Mouse (Mus musculus): ENCODE results near the gene Hist1h1a. TPM values are rescaled to one million over a fixed set of nuclear protein-coding genes. Genes with fewer than 3 reads are reported as not detected.

Gene Hist1h1a
- total RNA-seq, 2 experiments from 2014 or later, result 1.2 to 1.5 TPM

GRCm38 (mm10) chr13:23745381-23746161 lies 17.9 kb upstream of the Hist1h1a start, which contains the start of gene Hist1h3c:
Gene Hist1h3c, minus strand, starts transcription at chr13:23745602.
- peak within 1 kb of the TSS; percentile 95 for H3K27ac ChIP-seq
- no peak for TF ChIP-seq CTCF (IDR thresholded peaks at IDR 0.05)
- intact Hi-C loops (cut with DNase I), result loop anchor here (5.0 kb wide), 2 partner anchors 163 to 1703 kb away; partner anchors contain the start of genes Hist1h2ag, Hist1h2bj, Hist1h4d and Hist1h4i
- peak within 1 kb of the TSS; percentile 70 for H3K4me3 ChIP-seq
- peak; percentile 84 for DNase-seq

- peak within 1 kb of the TSS; percentile 70 for H3K4me3 ChIP-seq
- peak; percentile 72 for DNase-seq
- intact Hi-C loops (cut with DNase I), result loop anchor here (5.0 kb wide), 2 partner anchors 164 to 1704 kb away; partner anchors contain the start of genes Hist1h2ag, Hist1h2bj, Hist1h4d and Hist1h4i
- TF ChIP-seq CTCF (IDR thresholded peaks at IDR 0.05), result 0 out of 2 replicates have a peak, but pooled peaks have one; percentile 23
- peak within 1 kb of the TSS; percentile 95 for H3K27ac ChIP-seq
Observed at GRCm38 (mm10) chr13:23746201-23747080, 17.0 kb upstream of the Hist1h1a start, which contains the start of gene Hist1h2bb. Gene Hist1h2bb, plus strand, starts transcription at chr13:23746734.

GRCm38 (mm10) chr13:23747081-23747891 lies 16.2 kb upstream of the Hist1h1a start:
- TF ChIP-seq CTCF (IDR thresholded peaks at IDR 0.05), result no peak
- H3K27ac ChIP-seq, result peak overlapping the region; percentile 95
- intact Hi-C loops (cut with DNase I), result loop anchor here (5.0 kb wide), 2 partner anchors 165 to 1705 kb away; partner anchors contain the start of genes Hist1h2ag, Hist1h2bj, Hist1h4d and Hist1h4i
- DNase-seq, result no peak
- H3K4me3 ChIP-seq, result peak overlapping the region; percentile 70

GRCm38 (mm10) chr13:23747892-23748288 lies 15.6 kb upstream of the Hist1h1a start:
- intact Hi-C loops (cut with DNase I), result loop anchor here (5.0 kb wide), 2 partner anchors 166 to 1706 kb away; partner anchors contain the start of genes Hist1h2ag, Hist1h2bj, Hist1h4d and Hist1h4i
- TF ChIP-seq CTCF (IDR thresholded peaks at IDR 0.05), result no peak
- H3K4me3 ChIP-seq, result no peak overlapping the region
- H3K27ac ChIP-seq, result no peak overlapping the region
- no peak for DNase-seq

- TF ChIP-seq CTCF (IDR thresholded peaks at IDR 0.05), result no peak
- no peak for DNase-seq
- Histone ChIP-seq H3K4me3 (no peak overlapping the region), H3K27ac (no peak overlapping the region)
- intact Hi-C loops (cut with DNase I), result loop anchor here (5.0 to 10.0 kb wide), 3 partner anchors 167 to 1707 kb away; partner anchors contain the start of genes Hist1h2ag, Hist1h2bj, Hist1h4d and Hist1h4i
Observed at GRCm38 (mm10) chr13:23749563-23750121, 13.8 kb upstream of the Hist1h1a start.

GRCm38 (mm10) chr13:23750839-23751477 lies 12.5 kb upstream of the Hist1h1a start, which contains the start of gene Hist1h2ab:
Gene Hist1h2ab, plus strand, starts transcription at chr13:23751126.
- Histone ChIP-seq H3K4me3 (peak within 1 kb of the TSS; percentile 70), H3K27ac (peak within 1 kb of the TSS; percentile 75)
- peak; percentile 4; the same call in 1 of the 2 replicates for TF ChIP-seq CTCF (IDR thresholded peaks at IDR 0.05)
- intact Hi-C loops (cut with DNase I), result loop anchor here (10.0 kb wide), 1 partner anchor 386 kb away; the partner anchor contains the start of gene Zfp322a
- DNase-seq, result peak; percentile 32

- Histone ChIP-seq H3K27ac (peak overlapping the region; percentile 46), H3K4me3 (peak overlapping the region; percentile 70)
- TF ChIP-seq CTCF (IDR thresholded peaks at IDR 0.05), result no peak
- DNase-seq, result no peak
- intact Hi-C loops (cut with DNase I), result loop anchor here (10.0 kb wide), 1 partner anchor 387 kb away; the partner anchor contains the start of gene Zfp322a
Observed at GRCm38 (mm10) chr13:23751478-23751956, 11.9 kb upstream of the Hist1h1a start.

- peak within 1 kb of the TSS; percentile 75 for H3K27ac ChIP-seq
- peak within 1 kb of the TSS; percentile 70 for H3K4me3 ChIP-seq
- peak; percentile 82 for DNase-seq
- intact Hi-C loops (cut with DNase I), result loop anchor here (10.0 kb wide), 1 partner anchor 387 kb away; the partner anchor contains the start of gene Zfp322a
Observed at GRCm38 (mm10) chr13:23752067-23752741, 11.3 kb upstream of the Hist1h1a start, which contains the start of gene Hist1h3b. Gene Hist1h3b, plus strand, starts transcription at chr13:23752267.

- H3K4me3 ChIP-seq, result peak overlapping the region; percentile 26
Observed at GRCm38 (mm10) chr13:23752742-23753172, 10.7 kb upstream of the Hist1h1a start.

More at GRCm38 (mm10) chr13:23752742-23753172, 10.7 kb upstream of the Hist1h1a start:
- TF ChIP-seq CTCF (IDR thresholded peaks at IDR 0.05), result no peak
- DNase-seq, result no peak
- H3K27ac ChIP-seq, result no peak overlapping the region
- intact Hi-C loops (cut with DNase I), result loop anchor here (10.0 kb wide), 1 partner anchor 388 kb away; the partner anchor contains the start of gene Zfp322a
